Mouse (Mus musculus) CH12F3 (cell line): ENCODE measurements at regions not wholly inside any gene's neighbourhood (a gene's known extent, or its start where the extent isn't known, plus 50 kb on each side); places are given as distances from the start of the nearest gene placed in this dataset.

Experiments
- in situ Hi-C: fragments of 300-500 bp; cut with MboI; formaldehyde crosslinking; loops from 2 replicates; pipeline ENCODE4 v1.14.3; 2020; ENCODE audit warnings: low sequenced_read_pairs

- in situ Hi-C loops = no loop called here
Observed at GRCm38 (mm10) chr13:119263561-119263960, 164.8 kb upstream of the Paip1 start.

GRCm38 (mm10) chr13:119267608-119268300 is 160.6 kb upstream of the Paip1 start:
- in situ Hi-C loops = no loop called here

- in situ Hi-C loops = no loop called here
Observed at GRCm38 (mm10) chr13:119268301-119268675, 160.1 kb upstream of the Paip1 start.

- in situ Hi-C loops = no loop called here
Observed at GRCm38 (mm10) chr13:119275500-119275899, 152.9 kb upstream of the Paip1 start.

GRCm38 (mm10) chr13:119277308-119277948 is 151.0 kb upstream of the Paip1 start:
- in situ Hi-C loops = no loop called here

DNA sequence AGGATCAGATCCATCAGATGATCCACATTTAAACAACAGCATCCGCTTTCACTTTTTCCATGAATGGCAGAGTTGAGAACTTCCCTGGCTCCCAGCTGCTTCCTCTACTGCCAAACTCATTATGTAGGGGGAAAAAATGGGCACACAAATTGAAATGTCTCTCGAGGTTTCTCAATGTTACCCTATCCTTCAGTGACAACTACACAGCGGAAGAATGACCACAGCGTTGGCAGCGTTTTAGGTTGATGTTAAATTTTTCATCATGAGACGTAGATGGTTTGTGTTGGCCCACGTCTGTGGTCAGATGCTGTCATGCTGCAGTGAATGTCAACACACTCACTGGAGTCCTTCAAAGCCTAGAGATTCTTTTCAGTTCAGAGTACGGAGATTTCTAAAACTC is 149.0 kb upstream of the Paip1 start:
- in situ Hi-C loops = no loop called here

DNA sequence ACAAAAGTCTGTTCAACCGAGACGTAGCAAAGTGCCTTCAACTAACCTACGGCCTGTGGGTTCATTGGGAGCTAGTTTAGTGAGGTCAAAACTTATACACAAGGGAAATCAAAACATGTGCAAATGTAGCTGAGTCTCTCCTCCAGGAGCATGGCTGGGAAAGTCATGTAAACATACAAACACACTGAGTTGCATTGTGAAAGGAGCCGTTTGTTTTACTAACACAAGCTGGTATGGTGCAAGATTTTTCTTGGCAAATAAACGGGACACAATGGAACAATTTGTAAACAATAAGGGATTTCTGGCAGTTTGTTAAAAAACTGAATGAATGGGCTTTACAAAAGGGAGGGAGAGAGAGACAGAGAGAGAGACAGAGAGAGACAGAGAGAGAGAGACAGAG is 147.8 kb upstream of the Paip1 start:
- in situ Hi-C loops = no loop called here

DNA sequence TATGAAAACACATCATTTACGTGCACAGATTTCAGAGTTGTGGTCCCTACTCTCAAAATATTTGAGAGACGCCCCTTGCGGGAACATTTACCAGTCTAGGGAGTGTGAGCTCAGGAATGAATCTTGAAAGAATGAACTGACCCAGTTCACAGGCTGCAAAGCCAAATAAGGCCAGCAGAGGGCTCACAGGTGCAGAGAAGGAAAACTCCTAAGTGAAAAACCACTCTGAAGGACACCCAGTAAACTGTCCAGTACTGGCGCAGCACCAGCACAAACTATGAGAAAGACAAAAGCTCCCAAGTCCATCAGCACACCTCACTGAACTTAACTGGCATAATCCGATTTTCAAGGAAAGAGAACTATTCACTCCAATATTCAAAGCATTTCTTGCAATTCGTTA is 145.0 kb upstream of the Paip1 start:
- in situ Hi-C loops = no loop called here

GRCm38 (mm10) chr13:119309238-119309637 is 119.2 kb upstream of the Paip1 start:
- in situ Hi-C loops = no loop called here

- in situ Hi-C loops = no loop called here
Observed at GRCm38 (mm10) chr13:119310013-119310412, 118.4 kb upstream of the Paip1 start.

DNA sequence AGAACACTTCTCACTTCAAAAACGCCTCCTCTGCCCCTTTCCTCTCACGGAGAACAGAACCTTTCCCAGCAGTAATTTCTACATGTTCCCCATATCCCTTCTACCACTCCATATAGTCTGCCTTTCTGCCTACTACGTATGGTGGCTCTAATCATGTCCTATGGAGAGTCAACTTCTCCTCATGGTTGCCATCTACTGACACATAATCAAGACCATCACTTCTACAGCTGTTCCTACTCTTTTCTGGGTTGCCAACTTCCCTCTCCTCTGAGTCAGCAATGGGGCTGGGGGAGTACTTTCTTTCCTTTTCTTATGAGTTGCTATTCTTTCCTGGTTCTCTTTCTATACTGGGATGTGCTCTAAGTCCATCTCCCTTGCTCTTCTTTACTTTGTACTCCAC is 114.0 kb upstream of the Paip1 start:
- in situ Hi-C loops = no loop called here

DNA sequence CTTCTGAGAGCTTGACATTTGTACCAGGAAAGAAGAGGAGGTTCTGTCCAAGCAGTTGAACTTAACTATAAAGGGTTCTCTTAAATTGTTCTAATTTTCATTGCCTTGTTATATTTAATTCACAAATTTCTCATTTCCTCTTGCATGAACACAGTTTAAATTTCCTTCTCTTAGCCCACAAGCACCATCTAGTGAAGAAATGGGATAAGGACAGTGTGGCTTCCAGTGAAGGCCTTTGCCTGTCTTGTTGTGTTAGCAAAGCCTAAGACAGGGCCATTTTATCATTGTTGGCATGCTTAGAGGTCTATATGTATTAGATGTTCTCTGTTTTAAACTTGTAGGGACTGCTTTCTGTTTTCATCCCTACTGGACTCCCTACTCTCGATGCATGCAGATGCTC is 110.0 kb upstream of the Paip1 start:
- in situ Hi-C loops = no loop called here

DNA sequence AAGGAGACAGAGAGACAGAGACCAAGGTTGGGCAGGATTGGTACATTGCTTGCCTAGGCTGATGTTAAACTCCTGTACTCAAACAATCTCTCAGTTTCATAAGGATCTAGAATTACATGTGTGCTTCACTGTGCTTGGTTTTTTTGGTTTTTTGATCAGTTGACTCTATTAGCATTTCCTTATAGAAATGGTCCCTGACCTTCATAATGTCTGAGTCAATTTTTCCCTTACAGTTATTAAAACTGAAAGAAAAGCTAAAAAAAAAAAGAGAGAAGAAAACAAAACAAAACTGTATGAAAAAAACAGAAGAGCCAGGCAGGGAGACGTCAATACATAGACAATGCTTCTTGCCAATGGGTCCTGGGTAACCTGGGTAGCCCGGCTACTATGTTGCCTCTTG is 102.9 kb upstream of the Paip1 start:
- in situ Hi-C loops = no loop called here

GRCm38 (mm10) chr13:119326877-119327625 is 101.3 kb upstream of the Paip1 start:
- in situ Hi-C loops = no loop called here

DNA sequence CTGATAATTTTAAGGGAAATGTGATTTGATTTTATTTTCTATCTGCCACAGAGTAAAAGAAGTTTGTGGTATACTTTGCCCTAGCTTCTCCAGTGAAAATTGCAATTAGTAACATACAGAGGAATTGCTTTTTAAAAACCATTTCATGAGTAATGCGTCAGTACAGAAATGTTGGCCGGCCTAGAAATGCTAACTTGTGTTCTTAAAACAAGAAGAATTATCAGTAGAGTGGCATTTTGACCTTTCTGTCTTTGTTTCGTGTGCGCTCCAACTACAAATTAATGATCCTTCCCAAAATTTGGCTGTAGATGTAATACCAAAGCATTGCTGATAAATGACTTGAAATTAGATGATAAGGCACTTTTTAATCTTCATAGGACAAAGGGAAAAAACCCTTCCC is 99.7 kb upstream of the Paip1 start:
- in situ Hi-C loops = no loop called here

DNA sequence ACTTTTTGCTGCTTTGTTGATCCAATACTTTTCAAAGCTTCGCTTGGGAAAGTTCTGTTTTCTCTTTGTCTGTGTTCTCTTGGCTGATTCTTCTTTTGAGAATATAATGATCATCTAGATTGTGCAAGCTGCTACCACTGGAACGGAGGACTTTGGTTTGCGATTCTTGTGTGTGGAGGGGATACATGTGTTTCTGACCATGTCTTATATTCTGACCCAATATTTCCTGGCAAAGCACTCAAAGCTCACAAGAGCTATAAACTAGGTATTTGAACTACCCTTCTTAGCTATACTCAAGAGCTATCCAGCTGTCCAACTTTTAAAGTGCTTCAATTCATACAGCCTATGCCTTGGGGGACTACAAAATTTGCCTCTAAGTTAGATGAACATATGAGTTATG is 96.6 kb upstream of the Paip1 start:
- in situ Hi-C loops = no loop called here

DNA sequence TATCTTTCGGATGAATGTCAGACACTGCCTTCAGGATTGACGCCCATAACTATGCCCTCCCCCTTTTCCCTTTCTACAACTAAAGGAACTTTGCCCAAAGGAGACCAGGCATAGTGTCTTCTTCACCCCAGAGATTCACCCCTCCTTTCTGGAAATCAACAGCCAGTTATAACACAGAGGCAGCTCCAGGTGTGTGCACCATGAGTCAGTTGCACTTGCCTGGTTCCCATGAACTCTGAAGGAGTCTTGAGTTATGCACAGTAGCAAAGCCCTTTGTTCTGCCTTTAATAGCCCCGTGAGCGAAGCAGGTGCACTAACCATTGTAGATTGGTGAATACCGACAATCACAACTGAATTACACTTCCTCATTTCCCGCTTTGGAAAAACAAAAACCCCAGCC is 94.5 kb upstream of the Paip1 start:
- in situ Hi-C loops = no loop called here

DNA sequence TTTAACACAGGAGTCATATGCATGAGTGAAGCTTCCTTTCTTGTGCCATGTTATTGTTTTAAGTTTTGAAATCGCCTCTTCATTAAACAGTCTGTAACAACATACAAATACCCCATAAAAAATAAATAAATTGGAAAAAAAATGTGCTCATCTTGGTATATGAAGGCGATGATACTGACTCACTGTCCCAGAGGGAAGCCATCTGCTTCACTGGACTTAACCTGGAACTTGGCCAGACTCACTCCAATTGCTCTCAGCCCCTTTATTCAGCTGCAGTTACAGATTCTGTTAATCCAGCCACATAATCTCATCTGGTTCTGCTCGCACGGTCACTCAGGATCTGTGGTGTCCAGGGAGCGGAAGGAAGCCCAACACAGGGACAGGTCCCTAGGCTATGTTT is 90.5 kb upstream of the Paip1 start:
- in situ Hi-C loops = no loop called here

DNA sequence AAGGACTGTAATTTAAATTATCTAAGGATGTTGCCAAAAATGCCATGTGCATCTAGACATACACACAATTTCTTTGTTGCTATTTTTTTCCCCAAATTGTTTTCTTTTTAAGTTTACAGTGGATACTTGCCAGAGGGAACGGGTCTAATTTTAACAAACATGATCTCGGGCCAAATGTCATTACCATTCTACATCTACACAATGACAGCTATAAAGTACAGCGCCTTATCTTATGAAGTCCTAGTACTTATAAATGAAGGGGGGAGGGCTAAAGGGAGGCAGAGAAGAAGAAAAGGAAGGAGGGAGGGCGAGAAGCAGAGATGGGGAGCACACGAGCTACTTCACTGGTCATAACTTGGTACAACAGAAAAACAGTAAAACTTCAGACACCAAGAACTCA is 89.4 kb upstream of the Paip1 start:
- in situ Hi-C loops = no loop called here

DNA sequence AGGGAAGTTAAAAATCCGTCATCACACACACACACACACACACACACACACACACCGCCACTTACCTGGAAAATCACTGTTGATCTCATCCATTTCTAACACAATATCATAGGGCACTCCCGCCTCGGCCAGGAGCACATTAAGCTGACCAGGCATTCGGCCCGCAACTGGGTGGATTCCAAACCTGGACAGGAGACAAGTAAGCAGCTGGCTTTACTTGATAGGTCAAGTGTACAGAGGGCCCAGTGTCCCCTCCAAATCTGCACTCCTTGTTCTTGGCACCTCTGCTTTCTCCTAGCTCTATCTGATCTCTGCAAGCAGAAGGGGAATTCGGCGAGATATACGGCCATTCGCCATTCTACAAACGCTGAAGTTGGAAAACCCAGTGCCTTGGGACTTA is 88.6 kb upstream of the Paip1 start:
- in situ Hi-C loops = no loop called here

GRCm38 (mm10) chr13:119341833-119342232 is 86.6 kb upstream of the Paip1 start:
- in situ Hi-C loops = no loop called here

- in situ Hi-C loops = no loop called here
Observed at GRCm38 (mm10) chr13:119342761-119343160, 85.6 kb upstream of the Paip1 start.
